Mouse (Mus musculus): ENCODE data around the gene Serpinc1.
"Not testable (repeated sequence)": the region's sequence is repeated elsewhere in the genome, so short reads cannot be mapped to it uniquely, and the experiment has no call there.

Gene Serpinc1

DNA sequence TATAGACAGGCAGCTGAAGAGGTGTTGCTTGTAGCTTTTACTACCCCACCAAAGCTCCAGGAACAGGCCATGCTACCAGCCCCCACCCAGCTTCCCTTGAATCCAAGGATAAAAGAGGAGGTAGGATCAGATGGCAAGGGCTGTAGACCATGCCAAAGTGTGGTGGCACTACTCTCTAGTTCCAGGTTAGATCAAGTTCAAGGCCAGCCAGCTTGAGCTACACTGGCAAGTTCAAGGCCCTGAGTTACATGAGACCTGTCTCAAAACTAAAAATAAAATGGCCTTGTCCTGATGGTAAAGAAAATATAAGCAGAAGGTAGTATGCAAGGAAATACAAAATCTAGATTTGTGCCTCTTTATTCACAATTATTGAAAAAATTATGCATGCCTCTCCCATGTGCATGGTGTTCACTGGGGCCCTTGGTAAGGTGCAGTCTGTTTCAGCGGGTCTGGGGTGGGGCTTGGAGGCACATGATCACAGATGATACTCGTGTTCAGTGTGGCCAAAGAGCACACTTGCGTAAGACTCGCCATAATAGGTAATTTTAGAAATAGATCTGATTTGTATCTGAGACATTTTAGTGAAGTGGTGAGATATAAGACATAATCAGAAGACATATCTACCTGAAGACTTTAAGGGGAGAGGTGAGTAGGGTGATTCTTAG is at the start of gene Serpinc1:
Serpinc1 (plus strand) TSS at position 515 of the 665 bp plus-strand sequence.
- in situ Hi-C loops (cut with MboI; ENCODE audit: unreplicated experiment in 2 of 2), result no loop called here

DNA sequence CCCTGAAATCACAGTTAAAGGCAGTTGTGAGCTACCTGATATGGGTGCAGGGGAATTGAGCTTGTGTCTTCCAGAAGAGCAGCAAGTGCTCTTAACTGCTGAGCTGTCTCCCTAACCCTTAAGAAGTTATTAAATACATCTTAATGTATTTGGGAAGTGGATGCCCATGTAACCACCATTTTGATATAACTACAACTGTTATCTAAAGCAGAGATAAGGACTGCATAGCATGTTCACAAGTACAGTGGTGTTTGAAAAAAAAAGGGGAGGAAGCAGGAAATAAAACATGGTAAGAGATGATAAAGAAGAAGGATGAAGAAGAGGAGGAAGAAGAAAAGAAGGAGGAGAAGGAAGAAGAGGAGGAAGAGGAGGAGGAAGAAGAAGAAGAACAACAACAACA is 47.1 kb upstream of the Serpinc1 start:
- in situ Hi-C loops (cut with MboI; ENCODE audit: unreplicated experiment in 2 of 2), result loop anchor here (5.0 to 25.0 kb wide), 6 partner anchors 79 to 1644 kb away; no protein-coding TSS in a partner anchor

DNA sequence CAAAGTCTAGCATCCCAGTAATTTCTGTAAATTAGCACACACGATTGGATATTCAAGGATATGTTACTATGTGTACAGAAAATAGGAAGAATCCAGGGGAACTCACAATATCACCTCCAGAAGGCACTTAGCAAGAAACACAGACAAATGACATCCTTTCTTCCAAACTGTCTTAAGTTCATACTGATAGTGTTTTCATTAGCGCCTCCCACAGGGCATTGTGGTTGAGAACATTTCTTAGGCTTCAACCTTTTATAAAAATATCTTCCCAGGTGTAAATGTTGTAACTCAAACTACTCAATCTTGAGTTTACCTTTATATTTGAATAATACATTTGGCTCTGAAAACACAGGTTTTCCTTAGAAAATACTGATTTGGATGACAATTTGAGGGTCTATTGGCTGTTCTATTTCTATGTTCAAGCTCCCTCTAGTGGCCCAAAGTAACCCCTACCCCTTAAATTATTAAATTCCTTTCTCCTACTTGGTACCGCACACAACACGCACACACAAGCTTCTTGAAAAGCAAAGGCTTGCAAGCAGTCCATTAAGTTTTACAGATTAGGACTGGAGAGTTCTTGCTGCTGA is 44.4 kb upstream of the Serpinc1 start:
- in situ Hi-C loops (cut with MboI; ENCODE audit: unreplicated experiment in 2 of 2), result loop anchor here (5.0 to 25.0 kb wide), 6 partner anchors 82 to 1647 kb away; no protein-coding TSS in a partner anchor

DNA sequence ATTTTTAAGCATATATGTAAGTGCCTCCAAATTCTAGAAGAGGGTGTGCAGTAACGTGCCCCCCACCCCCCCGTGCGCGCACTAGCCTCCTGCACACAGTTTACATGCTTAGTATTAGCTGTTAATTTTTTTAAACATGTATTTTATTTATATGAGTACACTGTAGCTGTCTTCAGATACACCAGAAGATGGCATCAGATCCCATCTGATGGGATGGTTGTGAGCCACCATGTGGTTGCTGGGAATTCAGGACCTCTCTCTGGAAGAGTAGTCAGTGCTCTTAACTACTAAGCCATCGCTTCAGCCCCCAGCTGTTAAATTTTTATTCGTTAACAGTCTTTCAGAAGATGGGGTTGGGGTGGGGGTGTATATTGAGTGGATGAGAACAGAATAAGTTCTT is 42.8 kb upstream of the Serpinc1 start:
- in situ Hi-C loops (cut with MboI; ENCODE audit: unreplicated experiment in 2 of 2), result loop anchor here (5.0 to 25.0 kb wide), 5 partner anchors 198 to 1648 kb away; no protein-coding TSS in a partner anchor

DNA sequence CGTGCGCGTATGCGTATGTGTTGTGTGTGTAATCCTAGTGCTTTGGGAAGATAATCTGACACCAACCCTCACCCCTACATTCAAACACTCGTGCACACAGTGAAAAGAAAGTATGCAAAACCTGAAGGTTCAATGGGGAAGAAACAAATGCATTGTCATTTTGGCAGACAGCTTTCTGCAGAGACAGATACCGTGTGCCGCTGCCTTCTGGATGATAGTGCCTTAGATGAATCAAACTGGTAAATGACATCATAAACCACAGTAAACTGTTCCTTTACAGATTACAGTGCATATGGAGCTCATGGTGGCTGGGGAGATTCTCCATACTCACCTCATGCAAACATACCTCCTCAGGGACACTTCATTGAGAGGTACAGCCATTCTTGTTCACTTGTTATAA is 15.2 kb upstream of the Serpinc1 start:
- in situ Hi-C loops (cut with MboI; ENCODE audit: unreplicated experiment in 2 of 2), result loop anchor here (10.0 to 25.0 kb wide), 5 partner anchors 442 to 1749 kb away; no protein-coding TSS in a partner anchor

DNA sequence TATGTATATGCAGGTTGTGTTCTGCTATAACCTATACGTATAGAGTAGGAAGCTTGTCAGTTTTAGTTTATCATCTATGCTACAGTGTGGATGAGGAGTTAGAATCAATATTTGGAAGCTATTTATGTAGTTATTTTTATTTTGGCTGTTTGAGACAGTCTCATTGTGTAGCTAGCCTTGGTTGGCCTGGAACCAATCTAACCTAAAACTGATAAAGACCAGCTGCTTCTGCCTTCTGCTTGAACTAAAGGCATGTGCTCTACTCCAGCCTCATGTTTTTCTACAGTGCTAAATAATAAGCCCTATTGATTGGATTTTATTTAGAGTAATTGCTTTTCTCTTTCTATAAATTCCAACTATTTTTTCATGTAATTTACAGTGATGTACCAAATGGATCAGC is 11.1 kb upstream of the Serpinc1 start:
- in situ Hi-C loops (cut with MboI; ENCODE audit: unreplicated experiment in 2 of 2), result loop anchor here (10.0 to 25.0 kb wide), 5 partner anchors 438 to 1745 kb away; no protein-coding TSS in a partner anchor

DNA sequence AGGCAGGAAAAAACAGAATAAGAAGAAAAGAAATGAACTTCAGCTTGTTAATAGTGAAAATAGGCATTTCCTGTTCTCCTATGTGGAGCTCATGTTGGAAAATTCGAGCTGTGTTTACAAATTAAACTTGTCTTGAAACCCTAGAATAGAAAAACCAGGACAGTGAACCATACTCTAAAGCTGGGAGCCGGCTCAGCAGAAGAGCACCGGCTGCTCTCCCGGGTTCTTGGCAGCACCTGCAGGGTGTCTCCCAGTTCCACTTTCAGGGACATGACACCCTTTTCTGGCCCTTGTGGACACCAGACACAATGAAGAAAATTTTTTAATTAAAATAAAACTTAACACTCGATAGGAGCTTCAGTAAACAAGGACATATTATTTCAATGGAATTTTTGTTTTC is 9.7 kb upstream of the Serpinc1 start:
- in situ Hi-C loops (cut with MboI; ENCODE audit: unreplicated experiment in 2 of 2), result loop anchor here (10.0 to 25.0 kb wide), 5 partner anchors 436 to 1744 kb away; no protein-coding TSS in a partner anchor

DNA sequence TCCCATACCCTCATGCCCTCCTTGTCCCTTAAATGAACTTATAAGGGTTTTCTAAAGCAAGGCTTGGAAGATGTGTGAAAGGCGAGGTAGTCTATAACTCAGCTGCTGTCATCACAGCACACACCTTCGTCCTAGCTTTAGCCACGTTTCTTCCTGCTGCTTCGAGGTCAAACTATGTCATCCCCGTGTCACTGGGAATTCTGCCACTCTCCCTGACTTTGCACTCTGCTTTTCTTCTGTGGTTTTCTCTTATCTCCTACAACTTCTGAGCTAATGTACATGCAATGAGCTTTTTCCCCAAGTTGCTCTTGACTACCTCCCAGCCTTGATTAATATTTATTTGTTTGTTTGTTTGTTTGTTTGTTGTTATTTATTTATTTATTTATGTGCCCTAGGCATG is 1.6 kb downstream of the Serpinc1 start:
- in situ Hi-C loops (cut with MboI; ENCODE audit: unreplicated experiment in 2 of 2), result no loop called here

DNA sequence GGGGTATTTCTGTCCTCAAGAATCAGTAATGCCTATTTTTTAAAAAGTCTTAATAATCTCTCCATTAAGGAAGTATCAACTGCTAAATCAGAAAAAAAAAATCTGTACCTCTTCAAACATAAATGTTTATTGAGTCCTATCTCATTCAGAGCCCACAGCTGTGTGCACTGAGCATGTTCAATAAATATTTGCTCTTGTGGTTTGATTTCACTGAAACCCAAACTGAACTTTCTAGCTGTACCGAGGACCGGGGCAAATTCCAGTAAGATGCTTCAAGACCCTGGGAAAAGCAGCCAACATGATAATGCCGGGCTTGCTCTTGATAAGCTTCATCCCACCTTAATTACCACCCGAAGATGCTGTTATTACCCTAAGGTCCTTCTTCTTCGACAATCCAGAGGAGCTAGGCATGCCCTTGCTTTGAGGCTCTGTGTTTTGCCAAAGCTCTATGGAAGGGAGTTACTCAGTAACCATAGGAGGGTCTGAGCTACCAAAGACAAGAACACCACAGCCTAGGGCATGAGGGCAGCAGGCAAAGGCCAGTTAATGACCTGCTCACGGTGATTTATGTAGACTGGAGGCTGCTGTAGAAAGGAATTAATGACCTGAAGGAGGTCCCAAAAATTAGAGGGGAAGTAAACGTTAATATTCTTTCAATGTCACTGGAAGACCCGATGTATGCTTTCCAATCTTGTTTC is 2.3 kb downstream of the Serpinc1 start:
- in situ Hi-C loops (cut with MboI; ENCODE audit: unreplicated experiment in 2 of 2), result no loop called here

DNA sequence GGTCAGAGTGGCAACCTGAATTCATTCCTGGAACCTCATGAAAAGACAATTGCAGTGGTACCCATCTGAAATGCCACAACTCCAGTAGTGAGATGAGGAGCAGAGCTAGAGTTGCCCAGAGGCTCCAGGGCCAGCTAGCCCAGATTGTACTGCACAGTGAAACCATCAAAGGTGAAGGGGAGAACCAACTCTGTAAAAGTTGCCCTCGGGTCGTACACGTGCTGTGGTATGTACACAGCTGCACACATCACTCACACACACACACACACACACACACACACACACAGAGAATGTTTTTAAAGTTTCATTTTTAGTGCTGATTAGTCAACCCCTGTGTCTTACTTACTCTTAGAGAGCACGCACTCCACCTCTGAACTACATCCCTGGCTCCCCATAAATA is 3.0 kb downstream of the Serpinc1 start:
- in situ Hi-C loops (cut with MboI; ENCODE audit: unreplicated experiment in 2 of 2), result no loop called here

DNA sequence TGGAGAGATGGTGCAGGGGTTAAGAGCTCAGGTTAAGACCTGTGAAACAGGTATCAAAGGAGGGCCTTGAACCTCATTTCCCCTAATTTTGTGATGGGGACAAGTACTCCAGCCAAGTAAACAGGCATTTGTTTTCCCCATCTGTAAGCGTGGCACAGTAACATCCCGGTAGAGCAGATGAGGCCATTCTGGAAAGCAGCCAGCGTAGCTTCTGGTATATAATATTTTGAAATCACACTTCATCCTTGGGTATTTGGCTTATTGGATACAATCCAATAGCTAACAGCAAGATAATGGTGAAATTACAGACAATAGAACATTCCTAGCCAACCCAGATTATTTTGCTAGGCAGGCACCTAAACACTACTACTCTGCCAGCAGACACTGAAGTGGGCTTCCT is 4.5 kb downstream of the Serpinc1 start:
- in situ Hi-C loops (cut with MboI; ENCODE audit: unreplicated experiment in 2 of 2), result no loop called here

DNA sequence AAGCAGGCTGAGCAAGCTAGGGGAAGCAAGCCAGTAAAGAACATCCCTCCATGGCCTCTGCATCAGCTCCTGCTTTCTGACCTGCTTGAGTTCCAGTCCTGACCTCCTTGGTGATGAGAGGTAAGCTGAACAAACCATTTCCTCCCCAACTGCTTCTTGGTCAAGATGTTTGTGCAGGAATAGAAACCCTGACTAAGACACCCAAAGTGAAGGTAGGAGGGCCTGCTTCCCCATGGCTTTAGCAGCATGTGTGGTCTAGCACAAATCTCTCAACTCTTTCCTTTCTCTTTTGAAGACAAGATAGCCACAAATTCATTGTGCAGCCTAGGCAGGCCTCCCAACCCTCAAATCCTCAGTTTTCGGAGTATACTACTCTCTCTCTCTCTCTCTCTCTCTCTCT is 6.3 kb downstream of the Serpinc1 start:
- in situ Hi-C loops (cut with MboI; ENCODE audit: unreplicated experiment in 2 of 2), result not testable (repeated sequence)

DNA sequence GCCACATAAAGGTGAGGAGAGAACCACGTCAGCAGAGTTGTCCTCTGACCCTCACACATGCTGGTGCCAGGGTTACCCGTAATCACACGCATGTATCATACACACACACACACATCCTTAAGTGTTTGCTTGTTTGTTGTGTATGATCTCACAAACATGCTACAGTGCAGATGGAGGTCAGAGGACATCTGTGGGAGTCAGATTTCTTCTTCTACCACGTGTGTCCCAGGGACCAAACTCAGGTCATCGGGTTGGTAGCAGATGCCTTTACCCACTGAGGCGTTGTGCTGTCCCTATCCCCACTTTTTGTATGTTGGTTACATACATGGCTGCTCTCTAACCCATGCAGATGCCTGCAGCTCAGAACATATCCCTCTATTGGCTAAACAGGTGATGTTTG is 7.1 kb downstream of the Serpinc1 start:
- in situ Hi-C loops (cut with MboI; ENCODE audit: unreplicated experiment in 2 of 2), result no loop called here

DNA sequence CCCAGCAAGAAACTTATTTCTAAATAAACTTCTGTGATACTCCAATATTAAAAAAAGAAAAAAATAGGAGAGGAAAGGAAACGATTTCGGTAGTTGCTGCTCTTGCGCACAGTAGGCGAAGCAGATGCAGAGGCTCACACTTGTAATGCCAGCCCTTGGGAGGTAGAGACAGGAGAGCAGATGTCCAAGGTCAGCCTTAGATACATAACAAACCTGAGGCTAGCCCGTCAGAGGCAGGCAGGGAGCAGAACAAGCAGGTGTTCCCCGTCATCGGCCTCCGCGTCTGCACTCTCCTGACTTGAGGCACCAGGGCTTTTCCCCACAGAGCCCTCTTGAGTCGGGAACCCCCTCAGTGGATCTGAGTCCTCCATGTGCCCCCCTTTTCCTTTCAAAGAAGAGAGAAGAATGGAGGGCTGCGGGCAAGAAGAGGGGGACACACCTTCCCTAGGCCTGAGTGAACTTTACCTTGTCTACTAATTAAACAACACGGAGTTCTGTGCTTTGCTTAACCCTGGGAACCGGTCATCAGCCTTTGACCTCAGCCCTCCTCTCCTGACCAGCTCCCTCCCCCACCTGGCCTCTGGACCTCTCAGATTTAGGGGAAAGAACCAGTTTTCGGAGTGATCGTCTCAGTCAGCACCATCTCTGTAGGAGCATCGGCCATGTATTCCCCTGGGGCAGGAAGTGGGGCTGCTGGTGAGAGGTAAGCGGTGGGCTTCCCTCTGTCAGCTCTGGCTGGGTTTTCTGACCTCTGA is 8.7 kb downstream of the Serpinc1 start:
- in situ Hi-C loops (cut with MboI; ENCODE audit: unreplicated experiment in 2 of 2), result no loop called here

DNA sequence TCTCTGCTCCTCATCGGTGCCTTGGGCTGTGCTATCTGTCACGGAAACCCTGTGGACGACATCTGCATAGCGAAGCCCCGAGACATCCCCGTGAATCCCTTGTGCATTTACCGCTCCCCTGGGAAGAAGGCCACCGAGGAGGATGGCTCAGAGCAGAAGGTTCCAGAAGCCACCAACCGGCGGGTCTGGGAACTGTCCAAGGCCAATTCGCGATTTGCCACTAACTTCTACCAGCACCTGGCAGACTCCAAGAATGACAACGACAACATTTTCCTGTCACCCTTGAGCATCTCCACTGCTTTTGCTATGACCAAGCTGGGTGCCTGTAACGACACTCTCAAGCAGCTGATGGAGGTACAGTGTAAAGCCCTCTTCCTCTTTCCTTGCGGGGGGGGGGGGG is 11.0 kb downstream of the Serpinc1 start:
- in situ Hi-C loops (cut with MboI; ENCODE audit: unreplicated experiment in 2 of 2), result no loop called here

DNA sequence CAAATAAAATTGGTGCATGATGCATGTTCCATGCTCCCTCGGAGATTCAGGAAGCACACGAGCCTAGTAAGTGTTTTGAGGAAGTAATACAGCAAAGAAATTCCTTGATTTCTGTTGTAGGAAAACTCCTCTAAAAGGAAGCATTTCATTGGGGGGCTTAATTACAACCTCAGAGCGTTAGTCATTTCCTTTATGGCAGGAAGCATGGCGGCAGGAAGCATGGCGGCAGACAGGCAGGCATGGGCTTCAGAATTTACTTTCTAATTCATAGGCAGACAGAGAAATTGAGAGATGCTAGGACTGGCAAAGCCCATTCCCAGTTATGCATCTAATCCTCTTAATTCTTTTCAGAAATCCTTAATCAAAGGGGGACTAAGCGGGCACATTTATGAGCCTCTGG is 15.5 kb downstream of the Serpinc1 start:
- in situ Hi-C loops (cut with MboI; ENCODE audit: unreplicated experiment in 2 of 2), result no loop called here

DNA sequence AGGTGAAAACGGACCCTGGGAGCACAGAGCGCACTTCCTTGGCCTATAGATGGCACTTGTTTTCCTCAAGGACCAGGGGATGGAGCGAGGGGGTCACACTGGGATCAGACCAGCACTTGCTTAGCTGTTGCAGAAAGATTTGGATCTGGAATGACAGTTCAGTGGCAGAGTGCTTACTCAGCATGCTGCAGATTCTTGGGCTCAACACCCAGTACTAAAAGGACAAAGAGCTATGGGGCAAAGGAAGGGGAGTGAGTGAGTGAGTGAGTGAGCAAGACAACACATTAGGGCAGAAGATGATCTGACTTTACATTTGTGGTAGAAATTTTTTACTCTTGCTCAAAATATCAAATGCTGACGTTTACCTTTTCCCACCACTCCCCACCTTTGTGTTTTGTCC is 26.6 kb downstream of the Serpinc1 start:
- in situ Hi-C loops (cut with MboI; ENCODE audit: unreplicated experiment in 2 of 2), result no loop called here

DNA sequence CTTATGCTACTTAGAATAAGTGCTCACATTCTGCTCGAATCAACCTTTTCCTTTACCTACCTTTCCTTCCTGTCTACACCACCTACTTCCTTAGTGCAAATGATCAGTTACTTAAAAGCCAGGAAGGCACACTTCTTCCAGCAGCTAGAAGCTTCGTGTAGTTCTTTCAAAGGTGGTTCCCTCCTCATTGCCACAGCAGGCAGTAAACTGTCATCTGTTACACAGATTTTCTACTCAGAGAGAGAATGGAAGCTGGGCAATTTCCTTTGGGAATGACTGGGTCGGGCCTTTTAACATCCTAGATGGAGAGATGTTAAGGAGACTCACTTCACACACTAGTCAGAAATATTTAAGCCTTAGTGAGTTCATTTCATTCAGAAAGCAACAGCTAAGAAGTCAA is 27.1 kb downstream of the Serpinc1 start:
- in situ Hi-C loops (cut with MboI; ENCODE audit: unreplicated experiment in 2 of 2), result no loop called here

DNA sequence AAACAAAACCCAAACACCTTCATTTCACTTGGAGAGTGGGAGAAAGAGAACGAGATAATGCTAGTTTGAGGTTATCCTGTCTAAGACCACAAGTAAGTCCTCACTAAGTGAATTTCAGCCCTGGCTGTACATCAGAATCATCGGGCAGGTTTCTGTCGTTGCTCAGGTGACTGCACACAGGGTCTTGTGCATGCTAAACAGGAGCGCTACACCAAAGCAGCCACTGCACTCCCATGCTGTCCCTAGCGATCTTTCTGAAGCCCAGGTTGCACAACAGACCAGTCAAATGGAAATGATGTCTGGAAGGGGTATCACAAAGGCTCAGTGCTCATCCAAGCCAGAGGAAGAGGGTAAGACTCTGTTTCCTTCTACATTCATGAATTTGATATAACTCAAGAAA is 28.1 kb downstream of the Serpinc1 start:
- in situ Hi-C loops (cut with MboI; ENCODE audit: unreplicated experiment in 2 of 2), result no loop called here

DNA sequence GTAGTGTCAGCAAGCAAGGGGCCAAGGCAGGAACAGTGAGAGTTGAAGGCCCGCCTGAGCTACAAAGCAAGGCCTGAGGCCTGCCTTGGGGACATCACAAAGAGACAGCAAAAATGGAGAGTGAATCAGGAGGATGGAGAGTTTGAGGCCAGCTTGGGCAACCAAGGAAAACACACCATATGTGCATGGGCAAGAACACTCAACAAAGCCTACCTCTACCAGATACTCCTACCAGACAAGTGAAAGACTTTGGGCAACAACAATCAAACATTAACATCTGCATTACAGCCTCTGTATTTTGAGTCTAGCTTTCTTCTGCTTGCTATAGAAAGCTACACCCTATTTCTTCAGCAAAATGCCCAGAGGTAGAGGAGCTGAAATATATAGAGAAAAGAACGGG is 29.7 kb downstream of the Serpinc1 start:
- in situ Hi-C loops (cut with MboI; ENCODE audit: unreplicated experiment in 2 of 2), result no loop called here

DNA sequence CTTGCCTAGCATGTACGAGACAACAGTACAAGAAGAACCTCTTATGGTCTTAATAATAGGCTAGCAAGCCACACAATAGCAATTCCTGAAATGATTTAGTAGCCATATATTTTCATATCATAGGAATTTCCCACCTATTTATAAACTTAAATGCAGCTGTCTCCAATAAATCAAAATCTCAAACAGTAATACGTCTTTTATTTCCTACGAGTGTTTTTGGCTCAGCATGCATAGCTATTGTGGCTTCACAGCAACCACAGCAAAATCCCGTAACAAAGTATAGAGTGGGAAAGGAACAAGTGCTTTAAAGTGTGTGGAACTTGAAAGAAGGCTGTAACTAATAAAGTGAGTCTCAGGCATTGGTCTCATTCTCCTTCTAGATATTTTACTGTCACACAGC is 32.1 kb downstream of the Serpinc1 start:
- in situ Hi-C loops (cut with MboI; ENCODE audit: unreplicated experiment in 2 of 2), result no loop called here
